Mouse (Mus musculus): ENCODE measurements at regions not wholly inside any gene's neighbourhood (a gene's known extent, or its start where the extent isn't known, plus 50 kb on each side); places are given as distances from the start of the nearest gene placed in this dataset.

DNA sequence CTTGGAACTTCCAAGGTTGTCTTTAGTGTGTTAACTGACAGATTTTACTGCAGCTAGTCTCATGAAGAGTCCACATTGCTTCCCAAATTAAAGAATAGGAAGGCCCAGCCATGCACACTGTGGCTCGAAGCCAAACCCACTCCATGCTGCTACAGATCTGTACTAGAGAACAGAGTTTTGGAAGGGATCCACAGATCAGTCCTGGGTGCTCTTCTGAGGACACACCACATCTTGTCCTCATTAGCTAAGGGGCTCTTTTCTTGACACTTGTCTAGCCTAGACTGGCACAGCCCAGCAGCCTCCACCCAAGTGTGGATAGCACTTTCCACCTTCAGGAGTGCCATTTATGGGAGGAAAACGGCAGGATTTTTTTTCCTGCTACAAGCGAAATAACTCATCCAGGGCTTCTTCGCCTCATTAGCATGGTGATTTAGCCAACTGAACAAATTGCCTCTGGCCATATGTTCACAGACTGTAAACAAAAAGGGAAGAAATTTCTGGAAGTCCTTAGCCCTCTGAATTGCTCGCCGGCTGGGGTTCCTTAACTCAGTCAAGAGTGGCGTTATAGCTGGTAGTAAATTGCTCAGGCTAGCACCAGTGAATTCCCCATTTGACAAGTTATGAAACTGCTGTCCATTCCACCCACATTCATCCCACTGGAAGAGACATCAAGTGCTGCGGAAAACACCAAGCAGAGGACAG is 690.4 kb downstream of the Defb40 start:
- Histone ChIP-seq H3K4me1 (replicated peaks) (no peaks in the 10 kb centered on the region), H3K27ac (no peak overlapping the region), H3K27me3 (replicated peaks) (no peaks in the 10 kb centered on the region), H3K4me2 (replicated peaks) (no peak overlapping the region), H3K4me3 (replicated peaks) (no peak overlapping the region), H3K36me3 (no peaks in the 10 kb centered on the region), H3K9ac (no peak overlapping the region), H3K9me3 (no peaks in the 10 kb centered on the region)
- WGBS, result 63% methylated on average over 8 of the region's 8 CpGs
- no peak for ATAC-seq

DNA sequence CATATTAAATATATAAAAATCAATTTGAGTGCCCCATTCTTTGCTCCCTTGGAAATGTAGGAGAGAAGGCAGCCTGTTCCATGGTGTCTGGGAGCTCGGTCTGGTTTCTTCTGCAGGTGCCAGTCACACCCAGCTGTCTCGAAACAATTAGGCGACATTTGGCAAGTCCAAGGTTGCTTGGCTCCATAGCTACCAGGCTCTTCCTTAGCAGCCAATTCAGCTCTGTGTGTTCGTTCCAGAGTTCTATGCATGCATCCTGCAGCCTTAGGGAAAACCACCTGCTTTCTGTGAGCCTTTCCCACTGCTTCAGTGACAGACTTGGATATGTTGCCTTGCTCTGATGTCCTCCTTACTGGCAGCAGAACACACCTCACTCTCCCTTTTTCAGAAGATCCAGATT is 698.1 kb downstream of the Defb40 start:
- H3K36me3 ChIP-seq, result no peaks in the 10 kb centered on the region
- WGBS, result 77% methylated on average over 4 of the region's 4 CpGs
- no peak for ATAC-seq
- no peaks in the 10 kb centered on the region for H3K27me3 ChIP-seq (replicated peaks)
- H3K27ac ChIP-seq, result no peak overlapping the region
- H3K4me2 ChIP-seq (replicated peaks), result no peak overlapping the region
- H3K9me3 ChIP-seq, result no peaks in the 10 kb centered on the region
- H3K4me1 ChIP-seq (replicated peaks), result no peaks in the 10 kb centered on the region
- no peak overlapping the region for H3K9ac ChIP-seq
- no peak overlapping the region for H3K4me3 ChIP-seq (replicated peaks)

DNA sequence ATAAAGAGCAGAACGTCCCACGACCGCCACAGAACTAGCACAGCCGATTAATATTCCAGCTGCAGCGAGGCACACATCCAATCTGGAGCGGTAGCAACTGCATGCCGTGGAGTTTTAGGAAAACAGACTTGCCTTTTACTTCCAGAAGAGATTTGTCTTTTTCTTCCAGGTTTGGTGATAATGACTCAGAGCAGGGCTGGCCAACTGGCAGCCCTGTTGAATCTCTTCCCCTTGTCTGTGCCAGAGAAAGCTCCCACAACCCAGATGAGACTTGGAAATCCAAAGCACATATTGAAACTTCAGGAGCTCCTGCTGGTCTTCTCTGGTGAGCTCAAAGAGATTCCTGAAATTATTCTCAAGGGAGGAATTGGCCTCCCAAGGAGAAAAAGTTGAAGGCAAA is 709.8 kb downstream of the Defb40 start:
- ATAC-seq, result no peak
- WGBS, result 79% methylated on average over 7 of the region's 7 CpGs
- no peak overlapping the region for H3K9ac ChIP-seq

DNA sequence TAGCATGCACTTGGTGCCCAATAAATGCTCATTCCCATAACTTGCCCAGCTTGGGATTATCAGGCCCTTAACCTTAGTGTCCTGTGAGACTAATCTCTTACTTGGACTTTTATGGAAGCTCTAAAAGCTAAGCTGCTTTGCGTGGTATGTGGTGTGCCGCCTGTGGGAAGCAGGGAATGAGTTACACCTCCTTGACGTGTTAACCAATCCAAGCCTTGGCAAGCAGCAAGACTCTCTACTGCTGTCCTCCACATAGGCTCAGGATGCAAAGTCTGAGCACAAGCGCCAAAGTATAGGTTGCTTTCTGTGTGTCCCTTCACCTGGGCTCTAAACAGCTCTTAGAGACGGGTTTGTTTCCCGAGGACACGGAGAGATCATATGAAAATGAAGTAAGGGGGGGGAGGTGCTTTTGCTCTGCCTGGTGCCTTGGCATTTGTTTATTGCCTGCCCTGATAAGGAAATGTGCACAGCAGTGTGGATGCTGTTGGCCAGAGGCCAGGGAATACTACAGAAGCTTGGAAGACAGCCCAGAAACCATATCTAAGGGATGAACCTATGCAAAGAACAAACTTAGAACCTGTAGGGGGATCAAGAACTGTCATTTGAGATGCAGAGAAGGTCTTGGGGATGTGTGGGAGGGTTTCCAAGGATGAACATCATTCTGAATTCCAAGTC is 719.6 kb downstream of the Defb40 start:
- Histone ChIP-seq H3K36me3 (no peaks in the 10 kb centered on the region), H3K4me3 (replicated peaks) (no peak overlapping the region), H3K4me2 (replicated peaks) (no peak overlapping the region), H3K9ac (no peak overlapping the region), H3K27me3 (replicated peaks) (no peaks in the 10 kb centered on the region), H3K27ac (no peak overlapping the region), H3K4me1 (replicated peaks) (no peaks in the 10 kb centered on the region), H3K9me3 (no peaks in the 10 kb centered on the region)
- ATAC-seq, result no peak
- 72% methylated on average over 7 of the region's 7 CpGs for WGBS

More for the DNA sequence above, 709.8 kb downstream of the Defb40 start:
- Histone ChIP-seq H3K9me3 (no peaks in the 10 kb centered on the region), H3K36me3 (no peaks in the 10 kb centered on the region), H3K4me1 (replicated peaks) (no peaks in the 10 kb centered on the region), H3K27ac (no peak overlapping the region), H3K4me3 (replicated peaks) (no peak overlapping the region), H3K4me2 (replicated peaks) (no peak overlapping the region), H3K27me3 (replicated peaks) (no peaks in the 10 kb centered on the region)

DNA sequence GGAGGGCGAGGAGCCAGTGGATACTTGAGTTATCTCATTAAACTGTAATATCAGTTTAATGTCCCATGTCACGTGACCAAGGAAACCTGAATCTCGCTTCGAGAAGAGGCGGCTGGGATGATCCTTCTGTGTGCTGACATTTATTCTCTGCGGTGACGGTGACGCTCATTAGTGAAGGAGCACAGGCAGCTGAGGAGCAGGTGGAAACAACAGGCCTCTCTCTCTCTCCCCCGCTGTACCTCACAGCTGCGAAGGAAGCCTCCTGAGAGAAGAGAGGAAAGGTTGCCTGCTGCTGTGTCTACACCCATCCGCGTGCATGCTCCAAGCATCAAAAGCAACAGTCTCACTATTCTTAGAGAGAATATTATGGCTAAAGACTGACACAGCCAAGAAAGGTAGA is 731.8 kb downstream of the Defb40 start:
- no peak overlapping the region for H3K9ac ChIP-seq
- H3K4me3 ChIP-seq (replicated peaks), result no peak overlapping the region
- no peaks in the 10 kb centered on the region for H3K27me3 ChIP-seq (replicated peaks)
- H3K9me3 ChIP-seq, result no peaks in the 10 kb centered on the region
- H3K4me1 ChIP-seq (replicated peaks), result no peaks in the 10 kb centered on the region
- H3K27ac ChIP-seq, result no peak overlapping the region
- no peak overlapping the region for H3K4me2 ChIP-seq (replicated peaks)
- no peaks in the 10 kb centered on the region for H3K36me3 ChIP-seq
- 84% methylated on average over 12 of the region's 12 CpGs for whole genome bisulfite sequencing
- ATAC-seq, result no peak

DNA sequence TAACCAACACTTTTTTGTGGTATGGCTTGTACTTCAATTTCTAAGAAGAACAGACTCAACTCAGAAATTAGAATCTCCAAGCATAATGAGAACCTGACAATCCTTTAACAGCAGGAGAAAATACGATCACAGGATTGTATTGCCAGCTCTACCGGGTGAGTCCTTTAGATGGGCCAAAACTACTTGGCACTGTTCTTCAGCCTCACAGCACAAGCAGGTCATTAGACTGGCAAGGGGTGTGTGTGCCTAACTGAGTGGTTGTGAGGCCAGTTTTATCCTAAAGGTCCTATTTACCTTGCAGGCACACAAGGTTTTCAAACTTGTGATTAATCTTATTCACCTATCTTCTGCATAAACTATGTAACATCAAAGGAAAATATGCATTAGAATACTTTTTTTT is 760.5 kb downstream of the Defb40 start:
- no peak overlapping the region for H3K27ac ChIP-seq
- ATAC-seq, result no peak
- 89% methylated on average over 2 of the region's 2 CpGs for WGBS
- no peak overlapping the region for H3K4me2 ChIP-seq (replicated peaks)
- H3K36me3 ChIP-seq, result no peaks in the 10 kb centered on the region
- no peaks in the 10 kb centered on the region for H3K9me3 ChIP-seq
- H3K4me1 ChIP-seq (replicated peaks), result no peaks in the 10 kb centered on the region
- no peak overlapping the region for H3K9ac ChIP-seq
- no peaks in the 10 kb centered on the region for H3K27me3 ChIP-seq (replicated peaks)
- no peak overlapping the region for H3K4me3 ChIP-seq (replicated peaks)

DNA sequence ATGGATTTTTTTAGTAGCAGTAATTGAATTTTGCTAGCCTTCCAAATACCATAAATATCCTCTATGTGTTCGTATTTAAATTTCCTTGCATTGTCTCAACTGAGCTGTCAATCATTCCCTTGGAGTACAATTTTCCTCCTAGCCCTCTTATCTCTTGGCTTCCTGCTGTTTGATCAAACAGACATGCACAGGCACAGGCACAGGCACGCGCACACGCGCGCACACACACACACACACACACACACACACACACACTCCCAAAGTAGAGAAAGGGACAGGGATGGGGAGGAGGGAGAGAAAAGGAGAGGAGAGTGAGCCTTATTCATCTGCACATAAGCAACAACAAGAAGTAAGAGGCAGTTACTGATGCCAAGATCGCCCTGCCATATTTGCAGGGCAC is 760.9 kb downstream of the Defb40 start:
- no peaks in the 10 kb centered on the region for H3K27me3 ChIP-seq (replicated peaks)
- H3K4me2 ChIP-seq (replicated peaks), result no peak overlapping the region
- no peaks in the 10 kb centered on the region for H3K4me1 ChIP-seq (replicated peaks)
- H3K36me3 ChIP-seq, result no peaks in the 10 kb centered on the region
- H3K27ac ChIP-seq, result no peak overlapping the region
- WGBS, result 85% methylated on average over 7 of the region's 7 CpGs
- no peak overlapping the region for H3K9ac ChIP-seq
- ATAC-seq, result no peak
- H3K9me3 ChIP-seq, result no peaks in the 10 kb centered on the region
- no peak overlapping the region for H3K4me3 ChIP-seq (replicated peaks)

DNA sequence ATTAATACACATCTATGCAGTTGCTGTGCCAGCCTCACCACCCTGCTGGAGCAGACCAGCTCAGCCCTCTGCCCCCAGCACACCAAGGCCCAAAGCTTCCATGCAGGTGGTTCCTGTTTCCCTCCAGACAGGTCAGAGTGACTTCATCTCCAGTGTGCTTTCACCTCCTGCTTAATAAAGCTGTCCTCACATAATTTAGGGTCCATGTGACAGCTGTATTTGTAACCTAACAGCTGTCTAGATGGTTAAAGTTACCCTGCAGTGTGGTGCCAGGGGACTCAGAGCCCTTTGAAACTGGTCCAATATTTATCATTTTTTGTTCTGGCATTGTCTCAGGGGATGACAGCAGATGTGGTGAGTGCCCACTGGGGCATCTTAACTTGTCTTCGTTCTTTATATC is 761.5 kb downstream of the Defb40 start:
- H3K9me3 ChIP-seq, result no peaks in the 10 kb centered on the region
- ATAC-seq, result no peak
- no peaks in the 10 kb centered on the region for H3K36me3 ChIP-seq
- no peak overlapping the region for H3K27ac ChIP-seq
- no peak overlapping the region for H3K4me3 ChIP-seq (replicated peaks)
- no peak overlapping the region for H3K9ac ChIP-seq
- H3K4me2 ChIP-seq (replicated peaks), result no peak overlapping the region
- no peaks in the 10 kb centered on the region for H3K4me1 ChIP-seq (replicated peaks)
- H3K27me3 ChIP-seq (replicated peaks), result no peaks in the 10 kb centered on the region
- 68% methylated on average over 1 of the region's 1 CpGs for WGBS

DNA sequence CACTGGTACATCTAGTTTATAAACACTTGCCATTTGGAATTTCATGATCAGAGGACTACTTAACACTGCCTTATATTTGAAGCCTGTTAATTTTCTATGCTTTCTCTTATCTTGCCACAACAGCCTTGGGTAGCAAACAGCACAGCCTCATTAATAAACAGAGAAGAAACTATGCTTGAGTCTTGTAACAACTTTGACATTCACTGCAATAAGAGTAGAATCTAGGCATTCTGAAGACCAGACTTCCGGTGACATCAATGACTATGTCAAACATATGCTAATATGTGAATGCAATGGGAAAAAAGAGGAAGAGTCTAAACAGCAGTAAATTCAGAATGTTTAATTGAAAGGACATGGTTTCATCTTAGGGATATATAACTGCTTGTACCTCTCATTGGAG is 768.0 kb downstream of the Defb40 start:
- H3K9me3 ChIP-seq, result no peaks in the 10 kb centered on the region
- no peaks in the 10 kb centered on the region for H3K4me1 ChIP-seq (replicated peaks)
- H3K9ac ChIP-seq, result no peak overlapping the region
- WGBS, result 83% methylated on average over 1 of the region's 1 CpGs
- no peaks in the 10 kb centered on the region for H3K27me3 ChIP-seq (replicated peaks)
- no peak overlapping the region for H3K4me3 ChIP-seq (replicated peaks)
- H3K4me2 ChIP-seq (replicated peaks), result no peak overlapping the region
- H3K36me3 ChIP-seq, result no peaks in the 10 kb centered on the region
- ATAC-seq, result no peak
- no peak overlapping the region for H3K27ac ChIP-seq

DNA sequence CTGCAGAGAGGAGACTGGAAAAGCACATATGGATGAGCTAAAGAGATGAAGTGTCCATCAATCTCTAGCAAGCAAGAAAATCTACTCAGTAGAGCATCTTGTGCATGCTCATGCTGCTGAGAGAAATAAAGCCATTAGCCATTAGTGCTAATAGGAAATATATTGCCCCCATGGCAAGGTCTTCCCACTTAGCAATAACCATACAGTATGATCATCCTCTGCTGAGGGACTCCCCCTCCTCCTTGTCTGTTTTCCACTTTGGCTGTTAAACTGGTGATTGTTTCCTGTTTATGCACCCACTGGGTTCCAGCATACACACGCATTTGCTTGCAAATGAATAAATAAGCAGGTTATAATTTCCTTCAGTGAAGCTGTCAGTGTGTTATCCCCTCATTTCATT is 769.4 kb downstream of the Defb40 start:
- no peaks in the 10 kb centered on the region for H3K36me3 ChIP-seq
- H3K27ac ChIP-seq, result no peak overlapping the region
- H3K4me1 ChIP-seq (replicated peaks), result no peaks in the 10 kb centered on the region
- WGBS, result 65% methylated on average over 1 of the region's 1 CpGs
- no peak overlapping the region for H3K4me2 ChIP-seq (replicated peaks)
- no peaks in the 10 kb centered on the region for H3K27me3 ChIP-seq (replicated peaks)
- H3K4me3 ChIP-seq (replicated peaks), result no peak overlapping the region
- no peak for ATAC-seq
- H3K9ac ChIP-seq, result no peak overlapping the region
- H3K9me3 ChIP-seq, result no peaks in the 10 kb centered on the region

DNA sequence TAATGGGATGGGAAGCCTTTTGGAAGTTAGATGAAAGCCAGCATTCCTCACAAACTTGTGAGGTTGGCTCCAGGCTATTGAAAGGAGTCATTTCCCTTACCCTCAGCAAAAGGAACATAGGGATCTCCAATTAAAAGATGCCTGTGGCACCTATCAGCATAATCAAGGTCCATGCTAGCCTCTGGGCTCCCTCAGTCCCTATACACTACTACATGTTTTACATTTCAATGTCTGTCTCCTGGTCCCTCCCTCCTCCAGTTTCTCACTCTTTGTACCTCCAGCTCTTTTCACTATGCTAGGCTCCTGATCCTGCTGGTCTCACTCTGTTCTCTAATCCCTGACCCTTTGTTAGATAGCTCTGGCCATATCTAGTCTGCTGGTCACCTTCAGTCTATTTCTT is 790.6 kb downstream of the Defb40 start:
- no peak for ATAC-seq
- no peaks in the 10 kb centered on the region for H3K27me3 ChIP-seq (replicated peaks)
- H3K36me3 ChIP-seq, result no peaks in the 10 kb centered on the region
- no peaks in the 10 kb centered on the region for H3K4me1 ChIP-seq (replicated peaks)
- H3K4me3 ChIP-seq (replicated peaks), result no peak overlapping the region
- H3K27ac ChIP-seq, result no peak overlapping the region
- H3K4me2 ChIP-seq (replicated peaks), result no peak overlapping the region
- no peak overlapping the region for H3K9ac ChIP-seq
- H3K9me3 ChIP-seq, result no peaks in the 10 kb centered on the region

DNA sequence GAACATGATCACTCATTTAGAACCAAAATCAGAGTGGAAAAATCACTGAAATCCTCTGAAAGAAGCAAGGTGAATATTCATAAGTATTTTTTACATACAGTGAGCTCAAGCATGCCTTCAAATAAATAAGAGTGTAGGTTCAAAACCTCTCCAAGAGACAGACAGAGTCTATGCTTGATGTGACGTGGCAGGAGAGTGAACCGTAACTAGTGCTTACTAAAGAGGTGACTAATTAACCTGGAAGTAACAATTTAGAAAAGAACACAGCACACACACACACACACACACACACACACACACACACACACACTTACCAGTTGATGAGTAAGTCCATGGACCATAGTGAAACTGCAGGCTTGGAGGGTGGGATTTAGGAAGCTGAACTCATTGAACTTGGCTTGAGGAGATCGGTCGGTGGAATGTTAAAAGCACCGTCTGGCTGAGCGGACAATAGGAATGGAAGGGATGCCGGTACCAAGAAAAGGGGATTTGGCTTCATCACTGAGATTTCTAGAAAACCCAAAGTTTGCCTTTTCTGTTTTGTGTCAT is 802.4 kb downstream of the Defb40 start:
- Histone ChIP-seq H3K9me3 (no peaks in the 10 kb centered on the region), H3K4me1 (replicated peaks) (no peaks in the 10 kb centered on the region), H3K27me3 (replicated peaks) (no peaks in the 10 kb centered on the region), H3K9ac (no peak overlapping the region), H3K4me3 (replicated peaks) (no peak overlapping the region), H3K36me3 (no peaks in the 10 kb centered on the region), H3K27ac (no peak overlapping the region), H3K4me2 (replicated peaks) (no peak overlapping the region)
- ATAC-seq, result no peak
- WGBS, result 87% methylated on average over 7 of the region's 7 CpGs

DNA sequence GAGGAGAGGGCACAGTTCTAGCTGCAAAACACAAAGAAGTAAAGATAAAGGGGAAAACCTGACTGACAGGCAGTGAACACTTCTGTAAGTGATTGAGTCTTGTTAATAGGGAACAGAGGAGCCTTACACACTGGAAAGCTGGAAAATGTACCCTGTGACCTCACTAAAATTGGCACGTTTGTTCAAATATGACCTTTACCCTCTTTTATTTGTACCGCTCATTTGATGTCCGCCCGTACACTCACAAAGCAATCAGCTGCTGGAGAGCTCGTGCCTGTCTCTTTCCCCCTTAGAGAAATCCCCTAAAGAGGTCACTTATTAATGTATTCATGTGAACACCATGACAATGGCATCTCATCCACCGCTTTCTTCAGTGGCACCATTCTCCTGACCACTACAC is 819.4 kb downstream of the Defb40 start:
- ATAC-seq, result peak; percentile 77
- 40% methylated on average over 6 of the region's 6 CpGs for WGBS

More for the DNA sequence above, 819.4 kb downstream of the Defb40 start:
- H3K27ac ChIP-seq, result no peak overlapping the region
- H3K9ac ChIP-seq, result no peak overlapping the region
- H3K4me2 ChIP-seq (replicated peaks), result no peak overlapping the region
- no peaks in the 10 kb centered on the region for H3K36me3 ChIP-seq
- H3K4me3 ChIP-seq (replicated peaks), result no peak overlapping the region
- H3K9me3 ChIP-seq, result no peaks in the 10 kb centered on the region
- H3K4me1 ChIP-seq (replicated peaks), result no peaks in the 10 kb centered on the region
- H3K27me3 ChIP-seq (replicated peaks), result no peaks in the 10 kb centered on the region

Data from intestine, embryonic 15.5 days (tissue).